Mouse (Mus musculus) cortical plate, adult 2 months (tissue): ENCODE measurements around the gene Htra2.

Source experiments
- CTCF ChIP-seq: fragments of 200-500 bp; IDR thresholded peaks from 2 replicates; pipeline ENCODE4 v1.5.1; 2011; ENCODE audit warnings: mild to moderate bottlenecking, control low read depth, low read length; ENCODE audit not compliant: insufficient read depth; ENCODE audit errors: extremely low read depth
- POLR2A ChIP-seq: fragments of 200-500 bp; IDR thresholded peaks from 2 replicates; pipeline ENCODE4 v1.6.1; 2011; ENCODE audit warnings: mild to moderate bottlenecking, low read length, control low read depth; ENCODE audit not compliant: insufficient read depth; ENCODE audit errors: extremely low read depth

GRCm38 (mm10) chr6:83087926-83088260, 32.8 kb upstream of the Htra2 start:
- TF ChIP-seq POLR2A (no peak), CTCF (no peak)
